Mouse (Mus musculus) CH12.LX (cell line): Measurements from ENCODE around the gene Zbtb17. TPM values are rescaled to one million over a fixed set of nuclear protein-coding genes. Genes with fewer than 3 reads are reported as not detected.

ENCODE experiments used
- DNase-seq: peaks from one replicate; pipeline ENCODE4 v3.0.0-alpha.2; 2013; ENCODE audit errors: extremely low read depth
- H3K27ac ChIP-seq: 2 replicates; pipeline ENCODE4 v1.5.1; 2012; ENCODE audit warnings: low read depth, mild to moderate bottlenecking, control low read depth, moderate library complexity; ENCODE audit not compliant: insufficient read depth
- H3K27me3 ChIP-seq: replicated peaks from 2 replicates; pipeline ENCODE3; 2012; ENCODE audit warnings: inconsistent platforms
- H3K36me3 ChIP-seq, 2 experiments: replicated peaks in 1 of 2; 2 replicates each; pipeline versions ENCODE3 to v1.6.1; 2012; ENCODE audit warnings: inconsistent platforms in 1 of 2, low read length in 1 of 2, mild to moderate bottlenecking in 1 of 2, mixed read lengths in 1 of 2, moderate library complexity in 1 of 2; ENCODE audit not compliant: control insufficient read depth in 1 of 2, insufficient read depth in 1 of 2
- H3K4me1 ChIP-seq, 2 experiments: 2 replicates each; pipeline ENCODE4 v1.6.1; 2012; ENCODE audit warnings: inconsistent platforms in 1 of 2, moderate library complexity in 1 of 2; ENCODE audit not compliant: insufficient read depth in 2 of 2, control insufficient read depth in 1 of 2
- H3K4me2 ChIP-seq: 2 replicates; pipeline ENCODE4 v1.6.1; 2012; ENCODE audit warnings: low read depth, mild to moderate bottlenecking, control low read depth; ENCODE audit not compliant: poor library complexity, insufficient read depth, severe bottlenecking
- H3K4me3 ChIP-seq, 3 experiments: fragments of 150-350 bp in 1 of 3; sonication (generic) in 1 of 3; replicated peaks in 1 of 3; 2 replicates each; pipeline versions ENCODE3 to v1.5.1; 2011 to 2012; ENCODE audit warnings: low read depth in 2 of 3, low read length in 2 of 3, mild to moderate bottlenecking in 2 of 3, moderate library complexity in 2 of 3, control low read depth in 1 of 3, improper control_type of control experiment in 1 of 3, inconsistent platforms in 1 of 3, mixed read lengths in 1 of 3; ENCODE audit not compliant: poor library complexity in 1 of 3
- H3K79me2 ChIP-seq: replicated peaks from 2 replicates; pipeline ENCODE4 v1.6.1; 2012; ENCODE audit warnings: mild to moderate bottlenecking, moderate library complexity; ENCODE audit not compliant: control insufficient read depth, poor library complexity, insufficient read depth, severe bottlenecking; ENCODE audit errors: extremely low read depth
- H3K9ac ChIP-seq: 2 replicates; pipeline ENCODE4 v1.6.1; 2012; ENCODE audit warnings: low read depth, mild to moderate bottlenecking, control low read depth, moderate library complexity; ENCODE audit not compliant: insufficient read depth
- H3K9me3 ChIP-seq: replicated peaks from 2 replicates; pipeline ENCODE3; 2012; ENCODE audit warnings: low read length, inconsistent platforms, mixed read lengths
- BHLHE40 ChIP-seq: IDR thresholded peaks from 2 replicates; pipeline ENCODE4 v1.6.1; 2011; ENCODE audit warnings: mild to moderate bottlenecking, low read depth, low read length, improper control_type of control experiment
- CHD1 ChIP-seq: IDR thresholded peaks from 2 replicates; pipeline ENCODE4 v1.6.1; 2012; ENCODE audit warnings: low read depth, low read length, improper control_type of control experiment, inconsistent platforms
- CHD2 ChIP-seq: IDR thresholded peaks from 2 replicates; pipeline ENCODE4 v1.6.1; 2011; ENCODE audit warnings: low read length, improper control_type of control experiment
- CTCF ChIP-seq, 2 experiments: IDR thresholded peaks in 1 of 2; conservative IDR thresholded peaks in 1 of 2; 2 replicates each; pipeline ENCODE4 v1.5.1; 2011 to 2012; ENCODE audit warnings: low read depth in 2 of 2, low read length in 2 of 2, improper control_type of control experiment in 1 of 2, inconsistent platforms in 1 of 2, mild to moderate bottlenecking in 1 of 2, moderate library complexity in 1 of 2
- E2F4 ChIP-seq: IDR thresholded peaks from 2 replicates; pipeline ENCODE4 v1.6.1; 2011; ENCODE audit warnings: low read depth, low read length, improper control_type of control experiment; ENCODE audit not compliant: insufficient replicate concordance
- ELF1 ChIP-seq: IDR thresholded peaks from 2 replicates; pipeline ENCODE4 v1.6.1; 2014; ENCODE audit warnings: low read depth, mild to moderate bottlenecking, inconsistent platforms, low read length, improper control_type of control experiment
- EP300 ChIP-seq: IDR thresholded peaks from 2 replicates; pipeline ENCODE4 v1.6.1; 2011; ENCODE audit warnings: low read length, improper control_type of control experiment
- ETS1 ChIP-seq: conservative IDR thresholded peaks from 2 replicates; pipeline ENCODE4 v1.6.1; 2012; ENCODE audit warnings: low read depth, mild to moderate bottlenecking, inconsistent platforms, low read length, improper control_type of control experiment, moderate library complexity
- GABPA ChIP-seq: IDR thresholded peaks from 2 replicates; pipeline ENCODE4 v1.6.1; 2012; ENCODE audit warnings: low read depth, low read length, improper control_type of control experiment, inconsistent platforms; ENCODE audit not compliant: insufficient replicate concordance
- IRF4 ChIP-seq: IDR thresholded peaks from 2 replicates; pipeline ENCODE4 v1.6.1; 2014; ENCODE audit warnings: low read depth, mild to moderate bottlenecking, inconsistent platforms, low read length, improper control_type of control experiment
- JUN ChIP-seq: IDR thresholded peaks from 2 replicates; pipeline ENCODE4 v1.6.1; 2011; ENCODE audit warnings: low read depth, mild to moderate bottlenecking, low read length, improper control_type of control experiment, moderate library complexity; ENCODE audit not compliant: insufficient read depth
- JUND ChIP-seq: conservative IDR thresholded peaks from 2 replicates; pipeline ENCODE4 v1.6.1; 2011; ENCODE audit warnings: low read depth, low read length, improper control_type of control experiment
- KAT2A ChIP-seq: IDR thresholded peaks from 2 replicates; pipeline ENCODE4 v1.6.1; 2012; ENCODE audit warnings: low read length, improper control_type of control experiment, inconsistent platforms; ENCODE audit not compliant: insufficient replicate concordance
- MAFK ChIP-seq: IDR thresholded peaks from 2 replicates; pipeline ENCODE4 v1.6.1; 2011; ENCODE audit warnings: low read length, improper control_type of control experiment; ENCODE audit not compliant: insufficient replicate concordance
- MAX ChIP-seq: IDR thresholded peaks from 2 replicates; pipeline ENCODE4 v1.6.1; 2011; ENCODE audit warnings: low read length, improper control_type of control experiment
- MAZ ChIP-seq: IDR thresholded peaks from 2 replicates; pipeline ENCODE4 v1.6.1; 2012; ENCODE audit warnings: low read depth, mild to moderate bottlenecking, inconsistent platforms, low read length, improper control_type of control experiment, moderate library complexity
- MEF2A ChIP-seq: IDR thresholded peaks from 2 replicates; pipeline ENCODE4 v1.6.1; 2014; ENCODE audit warnings: low read depth, mild to moderate bottlenecking, inconsistent platforms, low read length, improper control_type of control experiment, borderline replicate concordance
- MXI1 ChIP-seq: IDR thresholded peaks from 2 replicates; pipeline ENCODE4 v1.6.1; 2011; ENCODE audit warnings: mild to moderate bottlenecking, low read depth, low read length, improper control_type of control experiment
- MYC ChIP-seq: IDR thresholded peaks from 2 replicates; pipeline ENCODE4 v1.6.1; 2011; ENCODE audit warnings: low read depth, mild to moderate bottlenecking, improper control_type of control experiment, low read length
- NELFE ChIP-seq: IDR thresholded peaks from 2 replicates; pipeline ENCODE4 v1.6.1; 2011; ENCODE audit warnings: low read depth, low read length, improper control_type of control experiment
- NRF1 ChIP-seq: IDR thresholded peaks from 2 replicates; pipeline ENCODE4 v1.6.1; 2014; ENCODE audit warnings: low read depth, mild to moderate bottlenecking, inconsistent platforms, low read length, improper control_type of control experiment, moderate library complexity
- PAX5 ChIP-seq: IDR thresholded peaks from 2 replicates; pipeline ENCODE4 v1.6.1; 2012; ENCODE audit warnings: low read length, inconsistent platforms, mixed read lengths
- POLR2A ChIP-seq: IDR thresholded peaks from 2 replicates; pipeline ENCODE4 v1.6.1; 2011; ENCODE audit warnings: low read depth, mild to moderate bottlenecking, improper control_type of control experiment, low read length
- POLR2AphosphoS2 ChIP-seq: IDR thresholded peaks from 2 replicates; pipeline ENCODE4 v1.6.1; 2011; ENCODE audit warnings: low read depth, low read length, improper control_type of control experiment
- RAD21 ChIP-seq: IDR thresholded peaks from 2 replicates; pipeline ENCODE4 v1.6.1; 2011; ENCODE audit warnings: low read depth, mild to moderate bottlenecking, low read length, improper control_type of control experiment, moderate library complexity
- RCOR1 ChIP-seq: conservative IDR thresholded peaks from 2 replicates; pipeline ENCODE4 v1.6.1; 2012; ENCODE audit warnings: low read depth, mild to moderate bottlenecking, inconsistent platforms, low read length, improper control_type of control experiment
- SIN3A ChIP-seq: IDR thresholded peaks from 2 replicates; pipeline ENCODE4 v1.6.1; 2012; ENCODE audit warnings: low read length, improper control_type of control experiment, inconsistent platforms
- SMC3 ChIP-seq: IDR thresholded peaks from 2 replicates; pipeline ENCODE4 v1.6.1; 2011; ENCODE audit warnings: low read depth, low read length, improper control_type of control experiment
- TBP ChIP-seq: conservative IDR thresholded peaks from 2 replicates; pipeline ENCODE4 v1.6.1; 2011; ENCODE audit warnings: low read depth, low read length, improper control_type of control experiment
- TCF12 ChIP-seq: IDR thresholded peaks from 2 replicates; pipeline ENCODE4 v1.6.1; 2014; ENCODE audit warnings: low read depth, mild to moderate bottlenecking, inconsistent platforms, low read length, improper control_type of control experiment
- UBTF ChIP-seq: IDR thresholded peaks from 2 replicates; pipeline ENCODE4 v1.6.1; 2012; ENCODE audit warnings: low read depth, mild to moderate bottlenecking, inconsistent platforms, low read length, improper control_type of control experiment, moderate library complexity
- USF1 ChIP-seq: IDR thresholded peaks from 2 replicates; pipeline ENCODE4 v1.6.1; 2014; ENCODE audit warnings: low read depth, mild to moderate bottlenecking, inconsistent platforms, low read length, improper control_type of control experiment
- USF2 ChIP-seq: conservative IDR thresholded peaks from 2 replicates; pipeline ENCODE4 v1.6.1; 2011; ENCODE audit warnings: low read depth, low read length, improper control_type of control experiment
- ZC3H11A ChIP-seq: IDR thresholded peaks from 2 replicates; pipeline ENCODE4 v1.6.1; 2012; ENCODE audit warnings: low read depth, mild to moderate bottlenecking, inconsistent platforms, low read length, improper control_type of control experiment
- ZKSCAN1 ChIP-seq: IDR thresholded peaks from 2 replicates; pipeline ENCODE4 v1.6.1; 2012; ENCODE audit warnings: low read depth, inconsistent platforms, low read length, improper control_type of control experiment, borderline replicate concordance
- ZMIZ1 ChIP-seq: IDR thresholded peaks from 2 replicates; pipeline ENCODE4 v1.6.1; 2012; ENCODE audit warnings: low read depth, mild to moderate bottlenecking, inconsistent platforms, low read length, improper control_type of control experiment
- ZNF384 ChIP-seq: IDR thresholded peaks from 2 replicates; pipeline ENCODE4 v1.6.1; 2012; ENCODE audit warnings: low read depth, low read length, improper control_type of control experiment, inconsistent platforms
- dilution Hi-C: fragments of 300-500 bp; cut with MboI; formaldehyde crosslinking; loops from 2 replicates; pipeline ENCODE4 v1.14.3; 2020; ENCODE audit warnings: low sequenced_read_pairs; ENCODE audit not compliant: extremely low pct_unique_long_range_greater_than_20kb, extremely low pct_ligation_motif_present
- in situ Hi-C: fragments of 300-500 bp; cut with MboI; formaldehyde crosslinking; loops from 3 replicates; pipeline ENCODE4 v1.14.3; 2019; ENCODE audit warnings: low sequenced_read_pairs, low pct_ligation_motif_present, low pct_unique_long_range_greater_than_20kb, mixed read lengths
- polyA plus RNA-seq: library from polyadenylated mRNA; unstranded; fragments of >175 nt; gene quantifications from 2 replicates; pipeline ENCODE4 v1.2.1, GENCODE M21; 2012; ENCODE audit warnings: low read depth; ENCODE audit not compliant: insufficient read length
- total RNA-seq, 2 experiments: library from RNA; depleted of rRNA; stranded (reverse); fragments of 300-350 nt in 1 of 2; fragments of >200 nt in 1 of 2; gene quantifications; 2 replicates each; pipeline ENCODE4 v1.2.3; 2012 to 2014

Gene Zbtb17
- total RNA-seq (2012; rRNA removed) (45.3 and 47.6 TPM in 2 replicates), total RNA-seq (2014; rRNA removed) (20.4 and 21.4 TPM in 2 replicates), polyA plus RNA-seq (49.7 and 51.2 TPM in 2 replicates)

GRCm38 (mm10) chr4:141444451-141445327 is at the start of gene Zbtb17:
Gene Zbtb17, plus strand, starts transcription at chr4:141444654.
- peaks cover 20 to 36% of the 10 kb centered on the region in 2 experiments for H3K36me3 ChIP-seq
- H3K4me2 ChIP-seq: peak within 1 kb of the TSS; percentile 88
- H3K9ac ChIP-seq: peak within 1 kb of the TSS; percentile 93
- H3K27me3 ChIP-seq: peaks cover 3% of the 10 kb centered on the region
- dilution Hi-C loops: no loop called here
- H3K4me1 ChIP-seq: peaks cover 9 to 22% of the 10 kb centered on the region in 2 experiments
- peak; percentile 87 for DNase-seq
- in situ Hi-C loops: loop anchor here (5.0 kb wide), 1 partner anchor 32 kb away; no protein-coding TSS in a partner anchor
- H3K9me3 ChIP-seq: no peaks in the 10 kb centered on the region
- peak within 1 kb of the TSS; percentile 75 to 90 (median 76) for H3K4me3 ChIP-seq
- H3K79me2 ChIP-seq: peaks cover 12% of the 10 kb centered on the region
- peak within 1 kb of the TSS; percentile 2; the same call in 1 of the 2 replicates for H3K27ac ChIP-seq
- peak; percentile 98 for TF ChIP-seq KAT2A
- TF ChIP-seq JUND: no peak
- no peak for TF ChIP-seq ZNF384
- no peak for TF ChIP-seq ZKSCAN1
- no peak for TF ChIP-seq RAD21
- TF ChIP-seq CTCF (conservative IDR thresholded peaks at IDR 0.05 in 1 of 2, IDR thresholded peaks at IDR 0.05 in 1 of 2; ENCODE audit: low read depth in 2 of 2, low read length in 2 of 2): no peak
- TF ChIP-seq BHLHE40: peak; percentile 38; the same call in 1 of the 2 replicates
- peak; percentile 78; the same call in 1 of the 2 replicates for TF ChIP-seq POLR2AphosphoS2
- no peak for TF ChIP-seq SMC3
- TF ChIP-seq UBTF: 0 out of 2 replicates have a peak, but pooled peaks have one; percentile 58
- TF ChIP-seq CHD2: peak; percentile 79
- TF ChIP-seq IRF4: peak; percentile 59; the same call in 1 of the 2 replicates
- peak; percentile 58 for TF ChIP-seq ZMIZ1
- peak; percentile 95 for TF ChIP-seq SIN3A
- no peak for TF ChIP-seq PAX5
- no peak for TF ChIP-seq JUN
- TF ChIP-seq NELFE: peak; percentile 88
- peak; percentile 93 for TF ChIP-seq TCF12
- TF ChIP-seq GABPA: peak; percentile 80; the same call in 1 of the 2 replicates
- TF ChIP-seq TBP: peak; percentile 83
- no peak for TF ChIP-seq USF1
- TF ChIP-seq E2F4: no peak
- no peak for TF ChIP-seq USF2
- TF ChIP-seq ZC3H11A: no peak
- TF ChIP-seq EP300: no peak
- 0 out of 2 replicates have a peak, but pooled peaks have one; percentile 62 for TF ChIP-seq RCOR1
- peak; percentile 68 for TF ChIP-seq MEF2A
- TF ChIP-seq ETS1: 0 out of 2 replicates have a peak, but pooled peaks have one; percentile 18
- TF ChIP-seq MAZ: no peak
- TF ChIP-seq MXI1: peak; percentile 70
- no peak for TF ChIP-seq CHD1
- TF ChIP-seq POLR2A: peak; percentile 89
- peak; percentile 97 for TF ChIP-seq NRF1
- TF ChIP-seq MAX: peak; percentile 66; the same call in 1 of the 2 replicates
- no peak for TF ChIP-seq MAFK
- peak; percentile 46; the same call in 1 of the 2 replicates for TF ChIP-seq MYC
- peak; percentile 99 for TF ChIP-seq ELF1
